Mouse (Mus musculus): ENCODE measurements around the gene Taf1d.

GRCm38 (mm10) chr9:15317223-15318169 is 11.5 kb downstream of the Taf1d start:
- TF ChIP-seq CTCF (IDR thresholded peaks at IDR 0.05; ENCODE audit: insufficient read depth, low read length) = no peak
- TF ChIP-seq POLR2A (IDR thresholded peaks at IDR 0.05; ENCODE audit: borderline replicate concordance, extremely low read depth, low read depth, low read length) = no peak
